Mouse (Mus musculus) thymus, postnatal 4 days (tissue): ENCODE measurements around the gene Hmgb2.
A peak's percentile ranks its signal among the peaks of the same experiment; 100 is the strongest.
"Not testable (repeated sequence)": the region's sequence is repeated elsewhere in the genome, so short reads cannot be mapped to it uniquely, and the experiment has no call there.

Experiments used
- DNase-seq: peaks from one replicate; pipeline ENCODE4 v3.0.0; 2021

The Hmgb2 gene

DNA sequence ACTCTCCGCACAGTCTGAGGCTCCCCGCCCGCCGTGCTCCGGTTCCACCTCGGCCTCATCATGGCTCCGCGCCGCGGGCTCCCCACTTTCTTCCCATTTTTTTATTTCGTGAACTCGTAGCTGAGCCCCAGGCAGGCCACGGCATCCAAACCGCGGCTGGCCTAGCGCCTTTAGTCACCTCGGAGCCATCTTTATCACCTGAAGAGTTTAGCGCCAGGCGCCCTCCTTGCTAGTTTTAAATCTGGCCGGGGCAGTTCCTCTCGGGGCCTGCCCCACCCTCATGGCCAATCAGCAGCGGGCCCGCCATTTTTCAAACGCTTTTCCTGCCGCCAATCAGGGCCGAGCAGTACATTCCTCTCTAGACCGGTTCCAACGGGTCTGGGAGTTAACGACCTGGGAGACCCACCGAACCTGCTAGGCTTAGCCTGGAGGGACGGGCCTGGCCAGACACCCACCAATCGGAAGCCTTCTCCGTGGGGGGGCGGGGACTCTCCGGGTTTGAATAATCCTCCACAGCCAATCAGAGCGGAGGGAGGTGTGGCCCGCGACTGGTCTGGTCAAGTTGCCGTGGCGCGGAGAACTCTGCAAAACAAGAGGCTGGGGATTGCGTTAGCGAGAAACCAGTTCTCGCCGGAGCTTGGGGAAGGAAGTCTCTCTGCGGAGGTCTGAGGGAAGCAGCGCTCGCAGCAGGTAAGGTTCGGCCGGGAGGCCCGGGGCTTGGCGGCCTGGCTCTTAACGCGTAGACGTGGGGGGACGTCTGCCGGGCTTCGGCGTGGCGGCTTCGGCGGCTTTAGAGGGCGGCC lies at the start of gene Hmgb2:
TSS of gene Hmgb2 (plus strand) at position 592 of the 803 bp plus-strand sequence.
- peak; percentile 99 for DNase-seq

DNA sequence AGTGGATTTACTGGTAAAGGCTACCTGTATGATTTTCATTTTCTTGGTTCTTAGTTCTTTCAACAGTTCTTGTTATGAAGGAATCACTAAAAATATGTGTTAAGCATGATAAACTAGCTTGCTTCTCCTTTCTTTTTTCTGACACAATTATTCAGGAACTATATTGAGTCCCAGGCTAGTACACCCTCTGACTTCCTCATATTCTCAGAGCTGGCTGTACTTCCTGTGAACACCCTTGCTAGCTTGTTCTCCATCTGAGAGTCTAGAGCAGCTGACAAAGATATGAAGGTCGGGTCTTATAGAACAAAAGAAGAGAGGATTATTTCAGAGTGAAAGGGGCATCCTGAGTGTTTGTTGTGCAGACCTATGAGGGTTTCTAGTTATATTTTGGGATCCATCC lies 48.9 kb upstream of the Hmgb2 start:
- no peak for DNase-seq

GRCm38 (mm10) chr8:57463757-57464156 lies 48.0 kb upstream of the Hmgb2 start:
- no peak for DNase-seq

- DNase-seq, result no peak
Measured at GRCm38 (mm10) chr8:57468624-57469023, 43.1 kb upstream of the Hmgb2 start.

GRCm38 (mm10) chr8:57470863-57471262 lies 40.8 kb upstream of the Hmgb2 start:
- DNase-seq, result no peak

DNA sequence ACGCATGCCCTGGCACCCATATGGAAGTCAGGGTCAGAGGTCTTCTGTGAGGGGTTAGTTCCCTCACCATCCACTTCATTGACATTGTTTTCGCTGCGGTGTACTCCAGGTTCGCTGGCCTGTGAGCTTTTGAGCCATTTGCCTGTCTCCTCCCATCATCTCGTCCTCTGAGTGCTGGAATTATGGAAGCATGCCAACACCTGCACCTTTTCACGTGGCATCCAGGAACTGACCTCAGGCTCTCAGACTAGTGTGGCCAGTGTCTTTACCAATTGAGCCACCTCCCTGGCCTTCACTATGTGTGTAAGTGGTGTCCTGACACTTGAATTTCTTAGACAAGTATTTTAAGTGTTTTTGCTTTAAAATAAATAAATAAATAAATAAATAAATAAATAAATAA lies 38.0 kb upstream of the Hmgb2 start:
- no peak for DNase-seq

- DNase-seq, result no peak
Measured at GRCm38 (mm10) chr8:57478406-57478805, 33.3 kb upstream of the Hmgb2 start.

GRCm38 (mm10) chr8:57479700-57480099 lies 32.0 kb upstream of the Hmgb2 start:
- no peak for DNase-seq

DNA sequence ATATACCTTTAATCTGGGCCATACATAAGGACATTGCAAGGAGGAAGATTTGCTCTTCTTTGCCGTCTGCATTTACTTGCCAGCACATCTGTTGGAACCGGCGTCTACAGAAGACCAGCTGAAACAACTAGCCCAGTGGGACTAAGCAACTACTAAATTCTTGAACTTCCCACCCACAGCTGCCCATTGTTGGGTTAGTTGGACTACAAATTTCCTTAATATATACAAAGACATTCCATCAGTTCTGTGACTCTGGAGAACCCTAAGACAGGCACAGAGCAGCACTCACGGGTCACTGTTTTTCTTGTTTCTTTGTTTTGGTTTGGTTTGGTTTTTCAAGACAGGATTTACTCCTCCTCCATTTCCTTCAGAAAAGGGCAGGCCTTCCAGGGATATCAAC lies 31.1 kb upstream of the Hmgb2 start:
- no peak for DNase-seq

DNA sequence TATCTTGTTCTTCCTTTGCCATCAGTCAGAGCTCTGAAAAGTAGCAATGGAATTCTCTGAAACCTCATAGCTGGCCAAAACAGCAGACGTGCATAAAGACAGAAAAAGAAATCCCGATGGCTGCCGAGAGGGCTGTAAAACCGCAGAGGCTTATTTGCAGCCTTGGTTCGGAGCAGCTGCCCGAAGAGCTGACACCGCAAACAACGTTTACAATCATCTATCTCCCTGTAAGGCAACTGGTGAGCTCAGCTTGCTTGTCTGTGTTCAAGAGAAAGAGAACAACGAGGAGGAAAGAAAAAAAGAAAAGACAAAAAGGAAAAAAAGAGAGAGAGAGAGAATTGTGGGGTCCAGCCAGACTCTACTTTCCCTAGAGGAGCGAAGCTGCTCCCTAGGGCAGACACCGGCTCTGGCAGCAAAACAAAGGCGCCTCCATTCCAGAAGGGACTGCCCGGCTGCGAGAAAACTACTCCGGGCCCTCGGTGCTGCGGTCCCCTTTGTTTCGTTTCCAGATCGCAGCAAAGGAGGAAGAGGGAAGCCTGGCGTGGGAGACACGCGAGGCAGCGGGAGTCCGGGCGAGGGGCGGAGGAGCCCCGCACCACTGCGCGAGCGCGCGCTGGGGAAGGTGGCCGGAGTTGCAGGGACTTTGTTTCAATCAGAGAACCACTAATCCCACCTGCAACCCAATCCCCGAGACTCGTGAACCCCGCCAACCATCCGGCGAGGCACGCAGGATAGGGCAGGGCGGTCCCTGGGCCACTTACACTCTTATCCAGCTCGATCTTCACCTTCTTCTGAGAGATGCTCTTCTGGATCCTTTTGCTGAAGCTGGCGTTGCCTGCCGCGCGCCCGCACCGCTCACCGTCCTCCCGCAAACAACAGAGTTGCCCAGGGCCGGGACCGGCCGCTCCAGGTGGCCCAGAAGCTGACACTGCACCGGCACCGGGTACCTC lies 24.9 kb upstream of the Hmgb2 start:
- DNase-seq, result peak; percentile 68

- peak; percentile 98 for DNase-seq
Measured at GRCm38 (mm10) chr8:57487441-57488155, 24.1 kb upstream of the Hmgb2 start, which contains the start of gene Sap30. Gene Sap30, minus strand, starts transcription at chr8:57487860.

- peak; percentile 78 for DNase-seq
Measured at GRCm38 (mm10) chr8:57488312-57488765, 23.4 kb upstream of the Hmgb2 start.

DNA sequence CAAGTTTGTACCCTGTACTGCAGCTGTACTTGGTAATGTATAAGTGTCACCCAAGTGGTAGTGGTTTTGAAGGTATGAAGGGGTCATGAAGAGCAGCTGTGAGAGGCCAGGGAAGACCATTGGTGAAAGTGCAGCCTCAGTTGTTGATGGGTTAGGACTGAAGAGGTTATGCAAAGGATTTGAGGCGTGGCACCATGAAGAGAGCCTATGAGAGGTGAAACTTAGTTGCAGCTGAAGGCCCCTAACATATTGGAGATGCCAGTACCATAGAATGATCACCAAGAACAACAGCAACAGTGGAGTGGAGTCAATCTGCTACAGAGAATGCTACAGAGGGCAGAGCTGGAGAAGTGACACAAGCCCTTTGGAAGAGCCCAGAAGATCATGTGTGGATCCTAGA lies 22.3 kb upstream of the Hmgb2 start:
- DNase-seq, result no peak

DNA sequence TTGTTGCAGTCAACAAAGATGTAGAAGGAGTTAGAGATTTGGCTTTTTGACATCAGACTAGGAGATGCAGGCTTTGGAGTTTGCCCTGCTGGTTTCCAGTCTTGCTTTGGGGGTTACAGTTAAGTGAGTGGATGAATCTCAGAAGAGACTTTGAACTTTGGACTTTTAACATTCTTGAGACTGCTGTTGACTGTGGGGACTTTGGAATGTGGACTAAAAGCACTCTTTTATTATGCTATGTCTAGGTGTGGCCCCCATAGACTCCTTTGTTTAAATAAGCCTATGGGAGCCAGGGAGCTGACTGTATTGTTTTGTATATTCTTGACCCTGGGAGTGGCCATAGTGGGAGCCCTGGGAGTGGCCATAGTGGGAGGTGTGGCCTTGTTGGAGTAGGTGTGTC lies 21.8 kb upstream of the Hmgb2 start:
- DNase-seq, result no peak

DNA sequence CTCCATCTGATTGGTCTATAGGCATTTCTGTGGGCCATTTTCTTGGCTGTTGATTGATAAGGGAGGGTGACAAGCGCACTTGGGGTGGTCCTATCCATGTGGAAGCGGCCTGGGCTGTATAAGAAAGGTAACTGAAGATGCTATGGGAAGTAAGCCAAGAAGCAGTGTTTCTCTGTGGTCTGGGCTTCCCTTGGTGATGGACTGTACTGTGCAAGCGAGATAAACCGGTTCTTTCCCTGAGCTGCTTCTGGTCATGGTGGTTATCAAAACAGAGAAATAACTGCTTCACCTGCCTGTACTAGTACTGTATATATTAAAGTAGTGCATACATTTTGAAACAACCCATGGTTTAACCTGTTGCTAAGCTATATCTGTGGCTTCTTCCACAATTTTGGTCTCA lies 19.8 kb upstream of the Hmgb2 start:
- no peak for DNase-seq

GRCm38 (mm10) chr8:57498494-57498846 lies 13.2 kb upstream of the Hmgb2 start:
- no peak for DNase-seq

- DNase-seq, result no peak
Measured at GRCm38 (mm10) chr8:57498847-57499511, 12.7 kb upstream of the Hmgb2 start.

GRCm38 (mm10) chr8:57503641-57504040 lies 8.1 kb upstream of the Hmgb2 start:
- DNase-seq, result peak; percentile 92

GRCm38 (mm10) chr8:57505500-57505899 lies 6.2 kb upstream of the Hmgb2 start:
- DNase-seq, result not testable (repeated sequence)

DNA sequence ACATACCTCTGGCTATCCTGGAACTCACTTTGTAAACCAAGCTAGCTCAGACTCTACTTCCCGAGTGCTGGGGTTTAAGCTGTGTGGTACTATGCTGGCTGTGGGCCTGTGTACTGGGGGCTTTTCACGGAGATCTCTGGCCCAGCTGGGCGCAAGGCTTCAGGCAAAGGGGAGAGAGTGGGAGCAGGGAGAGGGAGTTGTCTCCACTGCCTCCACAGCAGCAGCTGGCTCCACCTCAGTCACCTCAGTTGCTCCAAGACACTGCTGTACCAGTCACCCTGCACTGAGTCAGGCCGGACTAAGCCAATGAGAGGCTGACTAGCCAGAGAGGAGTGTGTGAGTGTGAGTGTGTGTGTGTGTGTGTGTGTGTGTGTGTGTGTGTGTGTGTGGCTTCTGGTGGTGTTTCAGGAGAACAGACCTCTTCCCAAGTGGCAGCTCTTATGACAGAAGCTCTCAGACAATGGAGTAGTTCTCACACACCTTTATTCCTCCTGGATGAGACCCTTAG lies 4.1 kb upstream of the Hmgb2 start:
- no peak for DNase-seq

GRCm38 (mm10) chr8:57508657-57509056 lies 3.0 kb upstream of the Hmgb2 start:
- DNase-seq, result no peak

- DNase-seq, result no peak
Measured at GRCm38 (mm10) chr8:57510791-57511315, 854 bp upstream of the Hmgb2 start.
